Mouse (Mus musculus) cerebellum, postnatal 25 days (tissue): ENCODE measurements around the gene Phf23.
"Not testable (repeated sequence)": the region's sequence is repeated elsewhere in the genome, so short reads cannot be mapped to it uniquely, and the experiment has no call there.

Experiments
- DNase-seq, 2 experiments: peaks; one replicate each; pipeline ENCODE4 v3.0.0; 2021; ENCODE audit warnings: mixed read lengths in 2 of 2

Phf23 gene

DNA sequence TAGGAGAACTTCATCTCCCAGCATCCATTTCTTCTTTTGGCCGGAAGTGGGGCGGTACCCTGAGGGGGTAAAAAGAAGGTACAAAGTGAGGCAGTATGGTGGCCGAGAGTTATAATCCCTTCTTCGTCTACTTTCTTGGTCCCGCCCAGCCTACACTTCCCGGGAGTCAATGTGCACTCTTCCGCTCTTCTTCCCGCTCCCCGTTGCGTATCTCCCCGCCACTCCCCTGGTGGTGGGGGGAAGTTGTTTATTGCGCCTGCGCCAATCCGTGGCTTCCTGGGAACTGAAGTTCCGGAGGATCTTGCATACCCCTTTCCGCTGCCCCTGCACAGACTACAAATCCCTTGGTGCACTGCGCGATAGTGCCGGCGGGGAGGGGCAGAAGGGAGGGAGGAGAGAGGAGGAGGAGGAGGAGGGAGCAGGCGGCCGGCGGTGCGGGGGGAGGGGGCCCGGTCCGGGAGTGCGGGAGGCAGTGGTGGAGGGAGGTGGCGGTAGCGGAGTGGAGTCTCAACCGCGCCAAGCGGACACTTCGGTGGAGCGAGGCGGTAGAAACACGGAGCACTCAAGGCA lies at the start of gene Phf23:
Gene Phf23 (plus strand): TSS at position 387 of the 570 bp plus-strand sequence.
- DNase-seq: peak; percentile 93 to 97

- no peak for DNase-seq
Observed at GRCm38 (mm10) chr11:69945997-69946891, 49.3 kb upstream of the Phf23 start.

- peak in 1 of 2 experiments; percentile 31 for DNase-seq
Observed at GRCm38 (mm10) chr11:69947337-69948065, 48.1 kb upstream of the Phf23 start.

GRCm38 (mm10) chr11:69948066-69948762 lies 47.4 kb upstream of the Phf23 start, which contains the start of gene Slc2a4:
Gene Slc2a4, minus strand, starts transcription at chr11:69948188.
- DNase-seq: peak; percentile 60 to 80

DNA sequence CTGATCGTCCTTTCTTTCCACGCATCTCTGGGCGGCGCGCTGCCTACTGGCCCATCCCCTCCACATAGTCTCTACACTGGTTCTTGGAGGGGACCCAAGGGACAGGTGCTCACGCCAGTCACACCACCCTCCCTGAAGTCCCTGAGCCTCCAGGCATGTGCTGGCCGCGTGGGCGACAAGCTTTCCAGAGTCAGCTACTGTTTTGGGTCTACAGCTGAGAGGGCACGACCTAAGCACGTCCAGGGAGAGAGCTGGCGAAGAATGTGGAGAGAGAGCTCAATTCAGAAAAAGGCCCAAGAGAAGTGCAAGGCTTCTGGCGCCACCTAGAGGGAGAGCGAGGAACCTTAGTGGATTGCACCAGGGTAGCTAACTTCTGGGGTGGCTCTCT lies 46.8 kb upstream of the Phf23 start:
- peak; percentile 84 to 89 for DNase-seq

DNA sequence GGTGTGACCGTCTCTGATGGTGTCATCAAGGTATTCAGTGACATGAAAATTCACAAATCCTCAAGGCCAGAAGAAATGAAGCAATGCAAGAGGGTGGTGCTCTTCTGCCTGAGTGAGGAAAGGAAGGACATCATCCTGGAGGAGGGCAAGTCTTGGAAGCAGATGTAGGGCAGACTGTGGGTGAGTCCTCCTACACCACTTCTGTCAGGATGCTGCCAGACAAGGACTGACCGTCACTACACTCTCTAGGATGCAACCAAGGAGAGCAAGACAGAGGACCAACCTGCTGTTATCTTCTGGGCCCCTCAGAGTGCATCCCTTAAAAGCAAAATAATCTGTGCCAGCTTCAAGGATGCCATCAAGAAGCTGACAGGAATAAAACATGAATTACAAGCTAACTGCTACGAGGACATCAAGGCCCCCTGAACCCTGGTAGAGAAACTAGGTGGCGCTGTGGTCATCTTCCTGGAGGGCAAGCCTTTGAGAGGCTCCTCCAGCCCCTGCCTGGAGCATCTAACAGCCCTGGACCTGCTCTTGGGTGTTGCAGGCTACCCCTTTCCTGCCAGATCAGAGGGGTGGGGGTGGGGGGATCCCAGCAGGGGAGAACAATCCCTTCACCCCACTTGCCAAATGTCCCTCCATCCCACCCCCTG lies 44.6 kb upstream of the Phf23 start:
- no peak for DNase-seq

GRCm38 (mm10) chr11:69952274-69952673 lies 43.3 kb upstream of the Phf23 start:
- DNase-seq: no peak

- no peak for DNase-seq
Observed at GRCm38 (mm10) chr11:69953267-69953915, 42.2 kb upstream of the Phf23 start.

- not testable (repeated sequence) for DNase-seq
Observed at GRCm38 (mm10) chr11:69955618-69956017, 40.0 kb upstream of the Phf23 start.

- no peak for DNase-seq
Observed at GRCm38 (mm10) chr11:69956218-69956617, 39.4 kb upstream of the Phf23 start.

- DNase-seq: no peak
Observed at GRCm38 (mm10) chr11:69960616-69961015, 35.0 kb upstream of the Phf23 start.

- no peak for DNase-seq
Observed at GRCm38 (mm10) chr11:69961841-69962240, 33.7 kb upstream of the Phf23 start.

DNA sequence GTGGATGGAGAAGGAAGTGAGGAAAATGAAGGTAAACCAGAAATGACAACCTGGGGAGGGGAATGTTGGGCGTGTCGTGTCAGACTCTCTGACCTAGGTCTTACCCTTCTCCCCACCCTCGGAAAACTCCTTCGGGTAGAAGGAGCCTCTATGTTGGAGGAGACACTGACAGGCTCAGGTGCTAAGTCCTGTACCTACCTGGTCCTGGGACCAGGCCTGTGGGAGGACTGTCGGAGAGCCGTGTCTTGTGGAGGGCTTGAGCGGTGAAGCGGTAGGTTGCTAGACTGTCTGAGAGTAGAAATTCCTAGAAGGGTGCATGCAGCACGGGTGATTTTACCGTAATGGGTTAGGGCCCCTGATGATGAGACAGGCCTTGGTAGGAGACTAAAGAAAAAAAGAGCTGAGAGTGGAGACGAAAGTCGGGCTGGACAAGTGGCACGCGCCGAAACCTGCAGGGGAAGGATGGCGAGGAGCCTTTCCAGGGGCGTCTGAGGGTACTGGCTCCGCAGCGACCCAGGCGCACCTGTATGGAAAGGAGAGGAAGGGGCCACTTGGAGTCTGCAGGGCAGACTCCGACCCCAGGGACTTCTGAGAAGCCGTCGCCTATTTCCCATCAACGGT lies 30.8 kb upstream of the Phf23 start, which contains the start of gene Cldn7:
Gene Cldn7 (plus strand): TSS at position 130 of the 621 bp plus-strand sequence.
- DNase-seq: no peak

GRCm38 (mm10) chr11:69965271-69966005 lies 30.1 kb upstream of the Phf23 start:
- no peak for DNase-seq

GRCm38 (mm10) chr11:69966006-69966859 lies 29.3 kb upstream of the Phf23 start:
- DNase-seq: peak in 1 of 2 experiments; percentile 36

DNA sequence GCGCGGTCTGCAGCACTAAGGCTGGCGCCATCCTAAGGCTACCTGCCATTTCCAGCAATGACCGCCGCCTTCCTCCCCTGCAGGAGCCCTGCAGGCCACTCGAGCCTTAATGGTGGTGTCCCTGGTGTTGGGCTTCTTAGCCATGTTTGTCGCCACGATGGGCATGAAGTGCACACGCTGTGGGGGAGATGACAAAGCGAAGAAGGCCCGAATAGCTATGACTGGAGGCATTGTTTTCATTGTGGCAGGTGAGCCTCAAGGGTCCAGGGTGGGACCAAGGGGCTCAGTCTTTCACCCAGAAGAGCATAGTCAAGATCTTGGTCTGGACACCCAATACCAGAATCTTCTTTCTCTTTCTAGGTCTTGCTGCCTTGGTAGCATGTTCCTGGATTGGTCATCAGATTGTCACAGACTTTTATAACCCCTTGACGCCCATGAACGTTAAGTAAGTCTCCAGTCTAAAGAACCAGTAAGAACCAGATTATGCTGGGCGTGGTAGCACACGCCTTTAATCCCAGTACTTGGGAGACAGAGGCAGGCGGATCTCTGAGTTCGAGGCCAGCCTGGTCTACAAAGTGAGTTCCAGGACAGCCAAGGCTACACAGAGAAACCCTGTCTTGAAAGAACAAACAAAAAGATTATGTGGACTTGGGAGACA lies 28.6 kb upstream of the Phf23 start:
- no peak for DNase-seq

DNA sequence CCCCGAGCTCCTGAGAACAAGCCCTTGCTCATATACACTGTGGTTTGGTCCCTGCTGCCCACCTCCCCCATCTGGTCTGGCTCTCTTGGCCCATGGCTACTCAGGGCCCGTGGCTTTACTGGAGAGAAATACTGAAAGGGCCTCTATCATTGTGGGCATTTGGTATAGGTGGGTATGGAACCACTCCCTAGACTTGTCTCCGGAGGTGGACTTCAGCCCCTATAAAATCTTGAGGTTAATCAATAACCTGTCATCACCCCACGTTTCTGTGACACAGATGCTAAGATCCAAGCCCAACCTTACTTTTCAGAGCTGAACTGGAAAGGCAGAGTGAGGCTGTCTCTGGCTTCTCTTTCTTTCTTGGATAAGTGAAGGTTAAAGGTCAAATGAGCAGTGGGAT lies 26.8 kb upstream of the Phf23 start:
- no peak for DNase-seq

- no peak for DNase-seq
Observed at GRCm38 (mm10) chr11:69970222-69970621, 25.4 kb upstream of the Phf23 start.

GRCm38 (mm10) chr11:69970775-69971174 lies 24.8 kb upstream of the Phf23 start:
- DNase-seq: no peak
